14 mouse cellular contexts compared by ENCODE assay signal in the genomic region with DNA sequence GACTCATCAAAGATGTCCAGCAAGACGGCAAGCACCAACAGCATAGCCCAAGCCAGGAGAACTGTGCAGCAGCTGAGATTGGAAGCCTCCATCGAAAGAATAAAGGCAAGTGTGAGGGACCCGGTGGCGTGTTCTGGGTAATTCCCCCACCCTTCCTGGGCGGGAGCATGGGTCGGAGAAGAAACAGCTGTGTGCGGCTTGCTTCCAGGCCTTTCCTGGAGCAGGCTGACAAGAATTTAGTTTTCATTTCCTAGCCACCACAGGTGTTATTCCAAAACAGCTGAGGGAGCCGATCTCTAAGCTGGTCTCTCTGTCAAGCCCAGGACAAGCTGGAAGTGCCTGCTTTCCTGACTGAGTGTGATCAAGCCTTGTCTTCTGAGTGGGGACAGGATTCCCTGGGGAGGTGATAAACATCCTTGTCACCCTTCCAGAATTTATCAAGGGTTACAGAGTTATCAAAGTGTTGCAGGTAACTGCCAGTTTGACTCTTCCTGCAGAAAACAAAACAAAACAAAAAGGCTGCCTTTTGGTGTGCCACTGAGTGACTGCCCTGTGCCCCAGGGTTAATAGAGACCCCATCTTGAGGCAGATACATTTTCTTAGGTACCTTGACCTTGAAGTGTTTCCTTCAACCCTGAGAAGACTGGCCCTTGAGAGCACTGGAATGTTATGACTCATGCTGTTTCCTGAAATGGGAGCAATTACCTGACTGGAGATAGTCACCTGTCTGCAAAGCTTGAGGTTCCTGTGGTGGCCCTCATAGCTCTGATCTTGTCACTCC. TPM values are rescaled to one million over a fixed set of nuclear protein-coding genes. Genes with fewer than 3 reads are reported as not detected.
DNase-seq lines count a peak whose midpoint lies in the region; ATAC-seq and TF ChIP-seq lines count a peak whose summit lies in the region.
"Had no signal": no experiment of that assay in that cellular context is flagged by ENCODE, and none has a peak within 500 bp of the region (broad histone marks: within the 10 kb centered on the region; RNA-seq: fewer than 3 reads in every experiment).

No protein-coding gene starts in this region.

- H3K9ac ChIP-seq in limb, embryonic 13.5 days = no peak overlapping the region
- H3K9ac ChIP-seq: forebrain, postnatal 0 days; heart, embryonic 15.5 days; midbrain, embryonic 13.5 days; neural tube, embryonic 13.5 days had no signal

- intact Hi-C loops in left cerebral cortex, adult 2 months (cut with DNase I) = no loop called here

- 40% methylated on average over 8 of the region's 8 CpGs for WGBS in limb, embryonic 13.5 days
- WGBS in limb, embryonic 10.5 days = 79% methylated on average over 8 of the region's 8 CpGs

- peaks cover 19% of the 10 kb centered on the region for H3K4me1 ChIP-seq in limb, embryonic 13.5 days
- H3K4me1 ChIP-seq in limb, embryonic 10.5 days = peaks cover 13% of the 10 kb centered on the region
- H3K4me1 ChIP-seq: midbrain, embryonic 13.5 days had no signal

- H3K9me3 ChIP-seq in limb, embryonic 13.5 days = no peaks in the 10 kb centered on the region
- no peaks in the 10 kb centered on the region for H3K9me3 ChIP-seq in limb, embryonic 10.5 days (replicated peaks)
- H3K9me3 ChIP-seq: heart, embryonic 15.5 days; midbrain, embryonic 13.5 days; neural tube, embryonic 13.5 days had no signal

- H3K4me2 ChIP-seq in limb, embryonic 13.5 days (replicated peaks) = no peak overlapping the region
- H3K4me2 ChIP-seq: heart, embryonic 15.5 days; midbrain, embryonic 13.5 days; neural tube, embryonic 13.5 days had no signal

- H3K4me3 ChIP-seq in limb, embryonic 13.5 days = no peak overlapping the region
- H3K4me3 ChIP-seq in limb, embryonic 10.5 days = no peak overlapping the region
- no peak overlapping the region for H3K4me3 ChIP-seq in left cerebral cortex, adult 2 months
- H3K4me3 ChIP-seq: heart, embryonic 15.5 days; layer of hippocampus, adult 2 months; midbrain, embryonic 13.5 days; neural tube, embryonic 13.5 days had no signal

- no peak for DNase-seq in limb, embryonic 10.5 days (ENCODE audit: low spot score)
- peak; percentile 50 for DNase-seq in heart, adult 8-10 months (ENCODE audit: low spot score)
- peak; percentile 58 to 68 for DNase-seq in kidney, postnatal 4 days
- DNase-seq in right cerebral cortex, postnatal 14 days = no peak
- DNase-seq in left cerebral cortex, adult 2 months (ENCODE audit: extremely low spot score in 1 of 2, low spot score in 2 of 2) = no peak
- no peak for DNase-seq in Muller cell, postnatal 12 days (ENCODE audit: inconsistent ontology term)
- DNase-seq: cerebellum, adult 8-10 months; forebrain, postnatal 0 days had no signal

- no peak overlapping the region; the same call in 1 of the 2 replicates for H3K27ac ChIP-seq in limb, embryonic 13.5 days
- no peak overlapping the region for H3K27ac ChIP-seq in limb, embryonic 10.5 days
- H3K27ac ChIP-seq in left cerebral cortex, adult 2 months = no peak overlapping the region
- H3K27ac ChIP-seq: heart, embryonic 15.5 days; layer of hippocampus, adult 2 months; midbrain, embryonic 13.5 days; neural tube, embryonic 13.5 days had no signal

- no peak for TF ChIP-seq CTCF in left cerebral cortex, adult 2 months (IDR thresholded peaks at IDR 0.05)

- no peaks in the 10 kb centered on the region for H3K27me3 ChIP-seq in limb, embryonic 13.5 days
- no peaks in the 10 kb centered on the region for H3K27me3 ChIP-seq in limb, embryonic 10.5 days (ENCODE audit: low read depth, poor library complexity, severe bottlenecking)
- H3K27me3 ChIP-seq: heart, embryonic 15.5 days; midbrain, embryonic 13.5 days; neural tube, embryonic 13.5 days had no signal

- no peaks in the 10 kb centered on the region; the same call in 1 of the 2 replicates for H3K36me3 ChIP-seq in limb, embryonic 13.5 days
- 0 out of 2 replicates have a peak, but pooled peaks cover 2% of the 10 kb centered on the region for H3K36me3 ChIP-seq in limb, embryonic 10.5 days
- H3K36me3 ChIP-seq: midbrain, embryonic 13.5 days; neural tube, embryonic 13.5 days had no signal

- ATAC-seq in limb, embryonic 13.5 days (ENCODE audit: low FRiP score, low read depth) = peak; percentile 70; the same call in 1 of the 2 replicates
- ATAC-seq in megakaryocyte progenitor cell, adult 5-6 weeks (replicated peaks; ENCODE audit: poor library complexity) = peak; percentile 38
- ATAC-seq: forebrain, postnatal 0 days; midbrain, embryonic 13.5 days had no signal

RNA-seq across cellular contexts. Expression of a gene that starts 21.3 kb away (rescaled TPM):
- polyA plus RNA-seq in limb, embryonic 13.5 days (2015; fragmentation: Nextera tagmentation; extraction: Ambion mirVana) = 18.1 and 19.7 TPM in 2 replicates
- 17.3 and 18.6 TPM in 2 replicates for polyA plus RNA-seq in limb, embryonic 10.5 days (2016; fragmentation: Nextera tagmentation; extraction: Ambion mirVana)
- total RNA-seq in heart, adult 8-10 months (2022) = 10 to 100 TPM; 13.8 to 30.6 (median 20.8) TPM
- 50.6 and 58.0 TPM in 2 replicates for total RNA-seq in megakaryocyte progenitor cell, adult 5-6 weeks (2015)
- 40.4 and 64.3 TPM in 2 replicates for total RNA-seq in megakaryocyte progenitor cell, adult 5-6 weeks (2017)
- 10 to 100 TPM; 11.5 to 12.7 TPM for total RNA-seq in left cerebral cortex, adult 2 months (2021)

Comparison
In these comparisons a context has a peak if more than half of its experiments do, and no peak if none do; other contexts are left out.
1. DNase-seq: peak in heart, adult 8-10 months (single experiment) and kidney, postnatal 4 days (2 of 2); none in limb, embryonic 10.5 days (single experiment), right cerebral cortex, postnatal 14 days (single experiment), left cerebral cortex, adult 2 months (0 of 2) and Muller cell, postnatal 12 days (single experiment).